Mouse (Mus musculus) forebrain, embryonic 15.5 days (tissue): ENCODE data around the gene Marcks. TPM values are rescaled to one million over a fixed set of nuclear protein-coding genes. Genes with fewer than 3 reads are reported as not detected.
A peak's percentile ranks its signal among the peaks of the same experiment; 100 is the strongest.

Experiments
- ATAC-seq: fragments of 200-750 bp; cut with Nextera tagmentation; replicated peaks from 2 replicates; pipeline ENCODE4 v1.8.0; 2017; ENCODE audit warnings: mild to moderate bottlenecking, moderate TSS enrichment, moderate library complexity
- H3K27ac ChIP-seq: fragments of 300-500 bp; sonication (generic); replicated peaks from 2 replicates; pipeline ENCODE4 v1.5.1; 2015; ENCODE audit warnings: mild to moderate bottlenecking, inconsistent platforms
- H3K27me3 ChIP-seq: fragments of 300-500 bp; sonication (generic); 2 replicates; pipeline ENCODE4 v1.6.1; 2015; ENCODE audit warnings: inconsistent platforms
- H3K36me3 ChIP-seq: fragments of 300-500 bp; sonication (generic); 2 replicates; pipeline ENCODE4 v1.6.1; 2015; ENCODE audit warnings: mild to moderate bottlenecking, inconsistent platforms
- H3K4me1 ChIP-seq: fragments of 300-500 bp; sonication (generic); 2 replicates; pipeline ENCODE4 v1.6.1; 2015; ENCODE audit warnings: inconsistent platforms
- H3K4me2 ChIP-seq: fragments of 300-500 bp; sonication (generic); replicated peaks from 2 replicates; pipeline ENCODE4 v1.6.1; 2015; ENCODE audit warnings: mild to moderate bottlenecking, inconsistent platforms
- H3K4me3 ChIP-seq: fragments of 300-500 bp; sonication (generic); 2 replicates; pipeline ENCODE4 v1.5.1; 2015; ENCODE audit warnings: mild to moderate bottlenecking, inconsistent platforms
- H3K9ac ChIP-seq: fragments of 300-500 bp; sonication (generic); replicated peaks from 2 replicates; pipeline ENCODE4 v1.6.1; 2015; ENCODE audit warnings: mild to moderate bottlenecking, inconsistent platforms
- H3K9me3 ChIP-seq: fragments of 300-500 bp; sonication (generic); 2 replicates; pipeline ENCODE4 v1.6.1; 2016; ENCODE audit warnings: inconsistent platforms
- WGBS: fragments of 180-500 bp; shearing (Covaris S2); methylation state at CpG from one replicate; pipeline ENCODE4 v1.1.7; 2015; ENCODE audit warnings: mixed read lengths; 5-methylcytosine and 5-hydroxymethylcytosine counted together
- polyA plus RNA-seq: library from polyadenylated mRNA; unstranded; fragments of >200 nt; fragmentation: Nextera tagmentation; extraction: Ambion mirVana; gene quantifications from 2 replicates; pipeline ENCODE4 v1.2.1, GENCODE M21; 2015

Marcks gene
- polyA plus RNA-seq, 1 experiment from 2014 or later, result 227 TPM

GRCm38 (mm10) chr10:37132671-37133070 is 6.0 kb downstream of the Marcks start:
- H3K9ac ChIP-seq, result no peak overlapping the region
- no peak overlapping the region for H3K4me2 ChIP-seq
- no peak for ATAC-seq
- H3K27me3 ChIP-seq, result no peaks in the 10 kb centered on the region
- H3K4me1 ChIP-seq, result peaks cover 23% of the 10 kb centered on the region
- WGBS, result 90% methylated on average over 4 of the region's 4 CpGs
- no peak overlapping the region for H3K4me3 ChIP-seq
- peaks cover 25% of the 10 kb centered on the region for H3K36me3 ChIP-seq
- H3K27ac ChIP-seq, result no peak overlapping the region
- no peaks in the 10 kb centered on the region for H3K9me3 ChIP-seq

GRCm38 (mm10) chr10:37129652-37130051 is 9.1 kb downstream of the Marcks start:
- Histone ChIP-seq H3K4me1 (peaks cover 18% of the 10 kb centered on the region), H3K4me2 (no peak overlapping the region), H3K9ac (no peak overlapping the region), H3K27me3 (no peaks in the 10 kb centered on the region), H3K4me3 (no peak overlapping the region), H3K36me3 (peaks cover 22% of the 10 kb centered on the region), H3K9me3 (no peaks in the 10 kb centered on the region), H3K27ac (no peak overlapping the region)
- no peak for ATAC-seq
- 95% methylated on average over 3 of the region's 3 CpGs for WGBS

- no peak overlapping the region for H3K4me2 ChIP-seq
- no peaks in the 10 kb centered on the region for H3K27me3 ChIP-seq
- H3K9me3 ChIP-seq, result no peaks in the 10 kb centered on the region
- 74% methylated on average over 2 of the region's 2 CpGs for WGBS
- no peak overlapping the region for H3K27ac ChIP-seq
- H3K4me1 ChIP-seq, result no peaks in the 10 kb centered on the region
- no peaks in the 10 kb centered on the region for H3K36me3 ChIP-seq
- H3K9ac ChIP-seq, result no peak overlapping the region
- ATAC-seq, result no peak
- no peak overlapping the region for H3K4me3 ChIP-seq
These were observed 23.4 kb downstream of the Marcks start for GRCm38 (mm10) chr10:37115329-37115728.

- no peak overlapping the region for H3K4me3 ChIP-seq
- no peak overlapping the region for H3K9ac ChIP-seq
- no peaks in the 10 kb centered on the region for H3K4me1 ChIP-seq
- H3K4me2 ChIP-seq, result no peak overlapping the region
- no peak for ATAC-seq
- no peaks in the 10 kb centered on the region for H3K27me3 ChIP-seq
- H3K9me3 ChIP-seq, result no peaks in the 10 kb centered on the region
- no peaks in the 10 kb centered on the region for H3K36me3 ChIP-seq
- 80% methylated on average over 4 of the region's 4 CpGs for WGBS
- no peak overlapping the region for H3K27ac ChIP-seq
These were observed 25.9 kb downstream of the Marcks start for GRCm38 (mm10) chr10:37112812-37113211.

- Histone ChIP-seq H3K9ac (no peak overlapping the region), H3K4me2 (no peak overlapping the region), H3K4me1 (no peaks in the 10 kb centered on the region), H3K27ac (no peak overlapping the region), H3K36me3 (no peaks in the 10 kb centered on the region), H3K9me3 (no peaks in the 10 kb centered on the region), H3K4me3 (no peak overlapping the region), H3K27me3 (no peaks in the 10 kb centered on the region)
- ATAC-seq, result no peak
- 86% methylated on average over 3 of the region's 3 CpGs for WGBS
These were observed 26.4 kb downstream of the Marcks start for GRCm38 (mm10) chr10:37112362-37112761.

- Histone ChIP-seq H3K27me3 (no peaks in the 10 kb centered on the region), H3K36me3 (no peaks in the 10 kb centered on the region), H3K27ac (no peak overlapping the region), H3K4me3 (no peak overlapping the region), H3K9ac (no peak overlapping the region), H3K4me1 (no peaks in the 10 kb centered on the region), H3K9me3 (no peaks in the 10 kb centered on the region), H3K4me2 (no peak overlapping the region)
- no peak for ATAC-seq
- WGBS, result 86% methylated on average over 2 of the region's 2 CpGs
These were observed 27.3 kb downstream of the Marcks start for GRCm38 (mm10) chr10:37111432-37111831.

- Histone ChIP-seq H3K9me3 (no peaks in the 10 kb centered on the region), H3K4me1 (no peaks in the 10 kb centered on the region), H3K4me2 (no peak overlapping the region), H3K9ac (no peak overlapping the region), H3K27ac (no peak overlapping the region), H3K27me3 (no peaks in the 10 kb centered on the region), H3K4me3 (no peak overlapping the region), H3K36me3 (no peaks in the 10 kb centered on the region)
- no peak for ATAC-seq
- 84% methylated on average over 4 of the region's 4 CpGs for WGBS
These were observed 31.7 kb downstream of the Marcks start for GRCm38 (mm10) chr10:37106871-37107627.

- Histone ChIP-seq H3K27me3 (no peaks in the 10 kb centered on the region), H3K4me2 (no peak overlapping the region), H3K4me3 (no peak overlapping the region), H3K9me3 (no peaks in the 10 kb centered on the region), H3K27ac (no peak overlapping the region), H3K4me1 (no peaks in the 10 kb centered on the region), H3K9ac (no peak overlapping the region), H3K36me3 (no peaks in the 10 kb centered on the region)
- ATAC-seq, result no peak
- WGBS, result 93% methylated on average over 8 of the region's 8 CpGs
These were observed 32.4 kb downstream of the Marcks start for GRCm38 (mm10) chr10:37106303-37106702.

- Histone ChIP-seq H3K27me3 (no peaks in the 10 kb centered on the region), H3K4me1 (no peaks in the 10 kb centered on the region), H3K4me2 (no peak overlapping the region), H3K4me3 (no peak overlapping the region), H3K27ac (no peak overlapping the region), H3K9me3 (no peaks in the 10 kb centered on the region), H3K36me3 (no peaks in the 10 kb centered on the region), H3K9ac (no peak overlapping the region)
- WGBS, result 42% methylated on average over 4 of the region's 4 CpGs
- ATAC-seq, result no peak
These were observed 36.3 kb downstream of the Marcks start for GRCm38 (mm10) chr10:37102227-37103080.

GRCm38 (mm10) chr10:37101733-37102132 is 37.0 kb downstream of the Marcks start:
- Histone ChIP-seq H3K4me1 (no peaks in the 10 kb centered on the region), H3K27ac (no peak overlapping the region), H3K36me3 (no peaks in the 10 kb centered on the region), H3K9me3 (no peaks in the 10 kb centered on the region), H3K4me2 (no peak overlapping the region), H3K4me3 (no peak overlapping the region), H3K27me3 (no peaks in the 10 kb centered on the region), H3K9ac (no peak overlapping the region)
- ATAC-seq, result peak; percentile 67
- WGBS, result 22% methylated on average over 2 of the region's 2 CpGs

GRCm38 (mm10) chr10:37096529-37096928 is 42.2 kb downstream of the Marcks start:
- Histone ChIP-seq H3K4me2 (no peak overlapping the region), H3K4me1 (no peaks in the 10 kb centered on the region), H3K9me3 (no peaks in the 10 kb centered on the region), H3K9ac (no peak overlapping the region), H3K27me3 (no peaks in the 10 kb centered on the region), H3K27ac (no peak overlapping the region), H3K4me3 (no peak overlapping the region), H3K36me3 (no peaks in the 10 kb centered on the region)
- 95% methylated on average over 3 of the region's 3 CpGs for WGBS
- no peak for ATAC-seq

- Histone ChIP-seq H3K9ac (no peak overlapping the region), H3K27ac (no peak overlapping the region), H3K36me3 (no peaks in the 10 kb centered on the region), H3K4me2 (no peak overlapping the region), H3K9me3 (no peaks in the 10 kb centered on the region), H3K4me3 (no peak overlapping the region), H3K4me1 (no peaks in the 10 kb centered on the region), H3K27me3 (no peaks in the 10 kb centered on the region)
- ATAC-seq, result no peak
- WGBS, result 50% methylated on average over 6 of the region's 6 CpGs
These were observed 42.9 kb downstream of the Marcks start for GRCm38 (mm10) chr10:37095803-37096202.
